Mouse (Mus musculus): Measurements from ENCODE around the gene Gm26602. TPM values are rescaled to one million over a fixed set of nuclear protein-coding genes. Genes with fewer than 3 reads are reported as not detected.

The Gm26602 gene
- polyA plus RNA-seq, 1 experiment = not detected

- Histone ChIP-seq H3K36me3 (ENCODE audit: control insufficient read depth, insufficient read depth, low read length) (no peaks in the 10 kb centered on the region; the same call in 1 of the 2 replicates), H3K27me3 (ENCODE audit: control insufficient read depth, insufficient read depth, low read length) (no peaks in the 10 kb centered on the region), H3K4me3 (ENCODE audit: control insufficient read depth, insufficient read depth, low read length) (peak within 1 kb of the TSS; percentile 74), H3K4me1 (replicated peaks; ENCODE audit: control insufficient read depth, insufficient read depth, low read length) (peaks cover 8% of the 10 kb centered on the region), H3K27ac (ENCODE audit: control insufficient read depth, insufficient read depth, low read length) (no peak within 1 kb of the TSS)
- peak; percentile 99 for DNase-seq
- TF ChIP-seq POLR2A (IDR thresholded peaks at IDR 0.05; ENCODE audit: control insufficient read depth, extremely low read depth, insufficient read depth, low read length, poor library complexity) (peak; percentile 58), CTCF (IDR thresholded peaks at IDR 0.05; ENCODE audit: borderline replicate concordance, control insufficient read depth, extremely low read depth, insufficient read depth, low read length, poor library complexity) (peak; percentile 95)
- under 1% methylated on average over 61 of the region's 61 CpGs for WGBS
Observed at GRCm38 (mm10) chr10:79959847-79960601, 49.4 kb downstream of the Gm26602 start, which contains the start of gene Wdr18. TSS of gene Wdr18 (plus strand) at chr10:79960152.

Other genes starting within 250 kb of the Gm26602 start
- gene Madcam1, start 246.3 kb upstream of the Gm26602 start, polyA plus RNA-seq (2012; rRNA removed) = 2.9 and 4.0 TPM in 2 replicates
- 92.1 and 92.3 TPM in 2 replicates for gene Tpgs1, start 241.5 kb upstream of the Gm26602 start, polyA plus RNA-seq (2012; rRNA removed)
- gene Cdc34, start 228.7 kb upstream of the Gm26602 start, polyA plus RNA-seq (2012; rRNA removed) = 309 and 321 TPM in 2 replicates
- 0.57 and 1.2 TPM in 2 replicates for gene Gzmm, start 221.8 kb upstream of the Gm26602 start, polyA plus RNA-seq (2012; rRNA removed)
- gene Bsg, start 206.4 kb upstream of the Gm26602 start, polyA plus RNA-seq (2012; rRNA removed) = 345 and 396 TPM in 2 replicates
- 3.1 and 4.7 TPM in 2 replicates for gene Hcn2, start 194.2 kb upstream of the Gm26602 start, polyA plus RNA-seq (2012; rRNA removed)
- gene Polrmt, start 164.3 kb upstream of the Gm26602 start, polyA plus RNA-seq (2012; rRNA removed) = 104 and 109 TPM in 2 replicates
- gene Fgf22, start 155.8 kb upstream of the Gm26602 start, polyA plus RNA-seq (2012; rRNA removed) = not detected in 2 replicates
- gene Rnf126, start 143.9 kb upstream of the Gm26602 start, polyA plus RNA-seq (2012; rRNA removed) = 375 and 472 TPM in 2 replicates
- 15.9 and 17.1 TPM in 2 replicates for gene Fstl3, start 133.6 kb upstream of the Gm26602 start, polyA plus RNA-seq (2012; rRNA removed)
- gene Prss57, start 119.9 kb upstream of the Gm26602 start, polyA plus RNA-seq (2012; rRNA removed) = 23.4 and 30.1 TPM in 2 replicates
- gene Palm, start 117.3 kb upstream of the Gm26602 start, polyA plus RNA-seq (2012; rRNA removed) = 63.7 and 87.8 TPM in 2 replicates
- gene Misp, start 89.9 kb upstream of the Gm26602 start, polyA plus RNA-seq (2012; rRNA removed) = 6.6 and 6.8 TPM in 2 replicates
- 583 and 703 TPM in 2 replicates for gene Ptbp1, start 56.4 kb upstream of the Gm26602 start, polyA plus RNA-seq (2012; rRNA removed)
- 5.3 and 9.2 TPM in 2 replicates for gene Prtn3, start 36.4 kb upstream of the Gm26602 start, polyA plus RNA-seq (2012; rRNA removed)
- gene Plppr3, start 36.2 kb upstream of the Gm26602 start, polyA plus RNA-seq (2012; rRNA removed) = 1.1 and 1.9 TPM in 2 replicates
- 3.7 and 8.9 TPM in 2 replicates for gene Elane, start 24.6 kb upstream of the Gm26602 start, polyA plus RNA-seq (2012; rRNA removed)
- gene Cfd, start 20.0 kb upstream of the Gm26602 start, polyA plus RNA-seq (2012; rRNA removed) = 1,248 and 1,398 TPM in 2 replicates
- gene Med16, start 1.9 kb upstream of the Gm26602 start, polyA plus RNA-seq (2012; rRNA removed) = 103 and 121 TPM in 2 replicates
- gene Kiss1r, start 6.1 kb downstream of the Gm26602 start, polyA plus RNA-seq (2012; rRNA removed) = 5.8 and 7.5 TPM in 2 replicates
- gene R3hdm4, start 10.4 kb downstream of the Gm26602 start, polyA plus RNA-seq (2012; rRNA removed) = 279 and 303 TPM in 2 replicates
- gene Arid3a, start 16.2 kb downstream of the Gm26602 start, polyA plus RNA-seq (2012; rRNA removed) = 12.5 and 13.5 TPM in 2 replicates
- gene Wdr18, start 49.3 kb downstream of the Gm26602 start, polyA plus RNA-seq (2012; rRNA removed) = 68.1 and 74.5 TPM in 2 replicates
- 0.07 and 0.14 TPM in 2 replicates for gene Grin3b, start 59.9 kb downstream of the Gm26602 start, polyA plus RNA-seq (2012; rRNA removed)
- 540 and 566 TPM in 2 replicates for gene Tmem259, start 73.5 kb downstream of the Gm26602 start, polyA plus RNA-seq (2012; rRNA removed)
- 239 and 245 TPM in 2 replicates for gene Cnn2, start 77.7 kb downstream of the Gm26602 start, polyA plus RNA-seq (2012; rRNA removed)
- 79.5 and 83.5 TPM in 2 replicates for gene Abca7, start 85.6 kb downstream of the Gm26602 start, polyA plus RNA-seq (2012; rRNA removed)
- gene Arhgap45, start 105.8 kb downstream of the Gm26602 start, polyA plus RNA-seq (2012; rRNA removed) = 1,362 and 1,504 TPM in 2 replicates
- 211 and 226 TPM in 2 replicates for gene Polr2e, start 128.9 kb downstream of the Gm26602 start, polyA plus RNA-seq (2012; rRNA removed)
- 517 and 598 TPM in 2 replicates for gene Gpx4, start 136.3 kb downstream of the Gm26602 start, polyA plus RNA-seq (2012; rRNA removed)
- 127 and 138 TPM in 2 replicates for gene Sbno2, start 194.7 kb downstream of the Gm26602 start, polyA plus RNA-seq (2012; rRNA removed)
- gene Stk11, start 204.9 kb downstream of the Gm26602 start, polyA plus RNA-seq (2012; rRNA removed) = 265 and 270 TPM in 2 replicates
- 1,163 and 1,361 TPM in 2 replicates for gene Atp5d, start 227.8 kb downstream of the Gm26602 start, polyA plus RNA-seq (2012; rRNA removed)
- 34.0 and 37.7 TPM in 2 replicates for gene Cbarp, start 230.0 kb downstream of the Gm26602 start, polyA plus RNA-seq (2012; rRNA removed)
- 342 and 374 TPM in 2 replicates for gene Midn, start 237.4 kb downstream of the Gm26602 start, polyA plus RNA-seq (2012; rRNA removed)